Mouse (Mus musculus) layer of hippocampus, adult 9-10 months (tissue): Measurements from ENCODE around the gene Tmprss9.

Experiments
- DNase-seq: peaks from one replicate; pipeline ENCODE4 v3.0.0; 2022; ENCODE audit warnings: low spot score

The Tmprss9 gene

GRCm38 (mm10) chr10:80938831-80939550 is 67.3 kb downstream of the Tmprss9 start:
- DNase-seq: no peak

GRCm38 (mm10) chr10:80939671-80940070 is 68.0 kb downstream of the Tmprss9 start:
- DNase-seq: no peak

GRCm38 (mm10) chr10:80940320-80940987 is 68.8 kb downstream of the Tmprss9 start:
- no peak for DNase-seq

GRCm38 (mm10) chr10:80940988-80941347 is 69.3 kb downstream of the Tmprss9 start:
- DNase-seq: no peak

GRCm38 (mm10) chr10:80942919-80943318 is 71.3 kb downstream of the Tmprss9 start:
- DNase-seq: no peak

GRCm38 (mm10) chr10:80943701-80944100 is 72.1 kb downstream of the Tmprss9 start:
- no peak for DNase-seq

- no peak for DNase-seq
Observed at GRCm38 (mm10) chr10:80944231-80944630, 72.6 kb downstream of the Tmprss9 start.

GRCm38 (mm10) chr10:80946684-80947437 is 75.2 kb downstream of the Tmprss9 start:
- DNase-seq: no peak

- DNase-seq: no peak
Observed at GRCm38 (mm10) chr10:80947802-80948201, 76.2 kb downstream of the Tmprss9 start.

GRCm38 (mm10) chr10:80948570-80948969 is 76.9 kb downstream of the Tmprss9 start:
- no peak for DNase-seq

- DNase-seq: no peak
Observed at GRCm38 (mm10) chr10:80949081-80949480, 77.4 kb downstream of the Tmprss9 start.
